Comparison of ENCODE assay signal across 8 mouse cellular contexts in the genomic region with DNA sequence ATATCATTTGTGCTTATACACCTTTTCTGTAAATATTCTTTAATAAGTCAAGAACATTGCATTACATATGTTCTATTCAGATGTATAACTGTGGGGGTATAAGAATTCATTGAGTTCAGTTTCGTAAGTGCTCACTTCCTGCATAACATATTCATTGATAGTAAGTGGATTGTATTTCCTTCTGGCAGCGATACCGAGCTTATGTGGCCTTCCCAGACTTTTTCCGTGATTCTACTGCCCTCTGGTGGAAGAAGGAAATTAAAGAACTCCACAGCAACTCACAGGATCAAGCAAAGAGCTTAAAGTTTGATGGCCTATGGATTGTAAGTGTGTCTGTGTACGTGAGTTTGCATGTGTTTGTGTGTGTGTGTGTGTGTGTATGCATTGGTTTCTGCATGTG.
A peak's percentile ranks its signal among the peaks of the same experiment; 100 is the strongest.
DNase-seq lines count a peak whose midpoint lies in the region; ATAC-seq and TF ChIP-seq lines count a peak whose summit lies in the region.

No protein-coding gene starts in this region.

- TF ChIP-seq CTCF in liver, postnatal 0 days (IDR thresholded peaks at IDR 0.05; ENCODE audit: low read depth) = peak; percentile 79

- ATAC-seq in kidney, embryonic 15.5 days (replicated peaks; ENCODE audit: low FRiP score) = peak; percentile 79; the same call in 1 of the 2 replicates
- ATAC-seq in liver, postnatal 0 days = no peak
- ATAC-seq in neutrophil, adult 5-6 weeks (ENCODE audit: extremely low read depth, insufficient number of reproducible peaks, low FRiP score, poor library complexity, severe bottlenecking) = peak; percentile 39; the same call in 1 of the 2 replicates

- H3K9ac ChIP-seq in kidney, embryonic 15.5 days = no peak overlapping the region
- no peak overlapping the region for H3K9ac ChIP-seq in liver, postnatal 0 days (replicated peaks)

- no peak for TF ChIP-seq EP300 in liver, postnatal 0 days (IDR thresholded peaks at IDR 0.05; ENCODE audit: low read depth)

- DNase-seq in thymus, postnatal 0 days (ENCODE audit: low spot score) = peak; percentile 67
- DNase-seq in thymus, postnatal 36 days = no peak
- DNase-seq in cerebellum, adult 18-20 months = peak; percentile 38 to 40
- DNase-seq in frontal cortex, adult 2 months (ENCODE audit: extremely low spot score in 1 of 2, low spot score in 1 of 2) = peak; percentile 38 to 91
- no peak for DNase-seq in liver, postnatal 0 days
- no peak for DNase-seq in gastrocnemius, postnatal 25 days

- no peak overlapping the region for H3K27ac ChIP-seq in kidney, embryonic 15.5 days
- no peak overlapping the region for H3K27ac ChIP-seq in liver, postnatal 0 days (ENCODE audit: low read depth)

- H3K9me3 ChIP-seq in kidney, embryonic 15.5 days (replicated peaks) = no peaks in the 10 kb centered on the region
- H3K9me3 ChIP-seq in liver, postnatal 0 days (ENCODE audit: low read length) = no peaks in the 10 kb centered on the region

- WGBS in kidney, embryonic 15.5 days = 8% methylated on average over 5 of the region's 5 CpGs
- WGBS in liver, postnatal 0 days (ENCODE audit: insufficient replicate concordance) = 10% methylated on average over 5 of the region's 5 CpGs

- H3K27me3 ChIP-seq in kidney, embryonic 15.5 days = no peaks in the 10 kb centered on the region
- H3K27me3 ChIP-seq in liver, postnatal 0 days (ENCODE audit: insufficient read depth, low read length) = no peaks in the 10 kb centered on the region

- no peaks in the 10 kb centered on the region for H3K36me3 ChIP-seq in kidney, embryonic 15.5 days
- H3K36me3 ChIP-seq in liver, postnatal 0 days (replicated peaks; ENCODE audit: insufficient read depth, low read length) = peaks cover 4% of the 10 kb centered on the region; the same call in 1 of the 2 replicates

- H3K4me1 ChIP-seq in kidney, embryonic 15.5 days = no peaks in the 10 kb centered on the region
- H3K4me1 ChIP-seq in liver, postnatal 0 days (ENCODE audit: insufficient read depth) = no peaks in the 10 kb centered on the region

- no peak overlapping the region for H3K4me2 ChIP-seq in kidney, embryonic 15.5 days
- H3K4me2 ChIP-seq in liver, postnatal 0 days (ENCODE audit: low read depth, low read length) = no peak overlapping the region

- no peak overlapping the region for H3K4me3 ChIP-seq in kidney, embryonic 15.5 days (replicated peaks)
- no peak overlapping the region for H3K4me3 ChIP-seq in liver, postnatal 0 days (ENCODE audit: low read depth, low read length)

Comparison
In these comparisons a context has a peak if more than half of its experiments do, and no peak if none do; other contexts are left out.
1. DNase-seq: peak in thymus, postnatal 0 days (single experiment), cerebellum, adult 18-20 months (2 of 2) and frontal cortex, adult 2 months (2 of 2); none in thymus, postnatal 36 days (0 of 2), liver, postnatal 0 days (single experiment) and gastrocnemius, postnatal 25 days (single experiment).